Mouse (Mus musculus) MEL (cell line): ENCODE data around the gene D5Ertd579e. TPM values are rescaled to one million over a fixed set of nuclear protein-coding genes. Genes with fewer than 3 reads are reported as not detected.

Source experiments
- DNase-seq: peaks from one replicate; pipeline ENCODE4 v3.0.0; 2011; ENCODE audit warnings: low read depth, low spot score
- H3K27ac ChIP-seq: 2 replicates; pipeline ENCODE4 v1.5.1; 2012; ENCODE audit warnings: low read depth, mild to moderate bottlenecking, control low read depth, low read length, moderate library complexity; ENCODE audit not compliant: control insufficient read depth
- H3K27me3 ChIP-seq, 2 experiments: fragments of 150-350 bp in 1 of 2; sonication (generic) in 1 of 2; 2 replicates each; pipeline ENCODE4 v1.6.1; 2012; ENCODE audit warnings: low read length in 2 of 2, mild to moderate bottlenecking in 2 of 2, improper control_type of control experiment in 1 of 2, moderate library complexity in 1 of 2; ENCODE audit not compliant: insufficient read depth in 2 of 2, control insufficient read depth in 1 of 2
- H3K36me3 ChIP-seq, 2 experiments: 2 replicates each; pipeline ENCODE4 v1.6.1; 2012 to 2014; ENCODE audit warnings: low read length in 2 of 2, improper control_type of control experiment in 1 of 2, inconsistent platforms in 1 of 2, mild to moderate bottlenecking in 1 of 2; ENCODE audit not compliant: insufficient read depth in 2 of 2, control insufficient read depth in 1 of 2
- H3K4me1 ChIP-seq, 2 experiments: fragments of 150-350 bp in 1 of 2; sonication (generic) in 1 of 2; 2 replicates each; pipeline ENCODE4 v1.6.1; 2012; ENCODE audit warnings: low read length in 2 of 2, improper control_type of control experiment in 1 of 2, mild to moderate bottlenecking in 1 of 2; ENCODE audit not compliant: insufficient read depth in 2 of 2, control insufficient read depth in 1 of 2
- H3K4me3 ChIP-seq, 2 experiments: fragments of 150-350 bp in 1 of 2; sonication (generic) in 1 of 2; 2 replicates each; pipeline ENCODE4 v1.5.1; 2012; ENCODE audit warnings: low read depth in 2 of 2, low read length in 2 of 2, mild to moderate bottlenecking in 2 of 2, moderate library complexity in 2 of 2, control low read depth in 1 of 2, improper control_type of control experiment in 1 of 2; ENCODE audit not compliant: control insufficient read depth in 1 of 2, insufficient read depth in 1 of 2
- H3K79me2 ChIP-seq: 2 replicates; pipeline ENCODE4 v1.6.1; 2012; ENCODE audit warnings: mild to moderate bottlenecking, low read length, moderate library complexity; ENCODE audit not compliant: control insufficient read depth, poor library complexity, insufficient read depth
- H3K9ac ChIP-seq: 2 replicates; pipeline ENCODE4 v1.6.1; 2012; ENCODE audit warnings: low read depth, mild to moderate bottlenecking, control low read depth, low read length, moderate library complexity; ENCODE audit not compliant: control insufficient read depth, poor library complexity, severe bottlenecking
- H3K9me3 ChIP-seq: fragments of 150-350 bp; sonication (generic); replicated peaks from 2 replicates; pipeline ENCODE4 v1.6.1; 2012; ENCODE audit warnings: mild to moderate bottlenecking, low read length, improper control_type of control experiment, moderate library complexity; ENCODE audit not compliant: insufficient read depth
- CHD2 ChIP-seq: IDR thresholded peaks from 2 replicates; pipeline ENCODE4 v1.6.1; 2011; ENCODE audit warnings: low read length, improper control_type of control experiment
- E2F4 ChIP-seq: IDR thresholded peaks from 2 replicates; pipeline ENCODE4 v1.6.1; 2011; ENCODE audit warnings: low read depth, low read length, improper control_type of control experiment, borderline replicate concordance
- GABPA ChIP-seq: IDR thresholded peaks from 2 replicates; pipeline ENCODE4 v1.6.1; 2012; ENCODE audit warnings: low read depth, mild to moderate bottlenecking, inconsistent platforms, low read length, improper control_type of control experiment, moderate library complexity
- GATA1 ChIP-seq: IDR thresholded peaks from 2 replicates; pipeline ENCODE4 v1.6.1; 2011; ENCODE audit warnings: low read depth, low read length, improper control_type of control experiment
- HCFC1 ChIP-seq: IDR thresholded peaks from 2 replicates; pipeline ENCODE4 v1.6.1; 2012; ENCODE audit warnings: low read depth, mild to moderate bottlenecking, inconsistent platforms, low read length, improper control_type of control experiment, moderate library complexity
- JUND ChIP-seq: IDR thresholded peaks from 2 replicates; pipeline ENCODE4 v1.6.1; 2011; ENCODE audit warnings: low read depth, mild to moderate bottlenecking, improper control_type of control experiment, low read length
- MEF2A ChIP-seq: IDR thresholded peaks from 2 replicates; pipeline ENCODE4 v1.6.1; 2014; ENCODE audit warnings: low read depth, mild to moderate bottlenecking, inconsistent platforms, low read length, improper control_type of control experiment; ENCODE audit not compliant: poor library complexity, insufficient replicate concordance, severe bottlenecking; ENCODE audit errors: extremely low read depth
- MYB ChIP-seq: IDR thresholded peaks from 2 replicates; pipeline ENCODE4 v1.6.1; 2011; ENCODE audit warnings: mild to moderate bottlenecking, low read depth, low read length, improper control_type of control experiment
- MYC ChIP-seq: IDR thresholded peaks from 2 replicates; pipeline ENCODE4 v1.6.1; 2011; ENCODE audit warnings: low read depth, mild to moderate bottlenecking, low read length, improper control_type of control experiment, moderate library complexity
- NELFE ChIP-seq: IDR thresholded peaks from 2 replicates; pipeline ENCODE4 v1.6.1; 2011; ENCODE audit warnings: low read depth, low read length, improper control_type of control experiment
- NRF1 ChIP-seq: IDR thresholded peaks from 2 replicates; pipeline ENCODE4 v1.6.1; 2014; ENCODE audit warnings: low read depth, mild to moderate bottlenecking, inconsistent platforms, low read length, improper control_type of control experiment, moderate library complexity; ENCODE audit not compliant: poor library complexity, insufficient read depth, severe bottlenecking
- POLR2AphosphoS2 ChIP-seq: IDR thresholded peaks from 2 replicates; pipeline ENCODE4 v1.6.1; 2011; ENCODE audit warnings: low read length, improper control_type of control experiment
- POLR2AphosphoS5 ChIP-seq: IDR thresholded peaks from 2 replicates; pipeline ENCODE4 v1.6.1; 2012; ENCODE audit warnings: low read depth, borderline replicate concordance, mild to moderate bottlenecking, inconsistent platforms, low read length, moderate library complexity, mixed read lengths
- RAD21 ChIP-seq: IDR thresholded peaks from 2 replicates; pipeline ENCODE4 v1.6.1; 2011; ENCODE audit warnings: mild to moderate bottlenecking, low read depth, low read length, improper control_type of control experiment
- RCOR1 ChIP-seq: IDR thresholded peaks from 2 replicates; pipeline ENCODE4 v1.6.1; 2012; ENCODE audit warnings: low read depth, mild to moderate bottlenecking, inconsistent platforms, low read length, improper control_type of control experiment
- SIN3A ChIP-seq: IDR thresholded peaks from 2 replicates; pipeline ENCODE4 v1.6.1; 2012; ENCODE audit warnings: low read length, improper control_type of control experiment, inconsistent platforms
- SMC3 ChIP-seq: IDR thresholded peaks from 2 replicates; pipeline ENCODE4 v1.6.1; 2011; ENCODE audit warnings: low read depth, low read length, improper control_type of control experiment
- TAL1 ChIP-seq: IDR thresholded peaks from 2 replicates; pipeline ENCODE4 v1.6.1; 2012; ENCODE audit warnings: mild to moderate bottlenecking, inconsistent platforms, low read length, moderate library complexity, mixed read lengths
- TCF12 ChIP-seq: IDR thresholded peaks from 2 replicates; pipeline ENCODE4 v1.6.1; 2014; ENCODE audit warnings: low read depth, mild to moderate bottlenecking, inconsistent platforms, low read length, improper control_type of control experiment, moderate library complexity
- UBTF ChIP-seq: IDR thresholded peaks from 2 replicates; pipeline ENCODE4 v1.6.1; 2012; ENCODE audit warnings: low read depth, mild to moderate bottlenecking, inconsistent platforms, low read length, improper control_type of control experiment, moderate library complexity, borderline replicate concordance; ENCODE audit not compliant: insufficient read depth
- USF1 ChIP-seq: IDR thresholded peaks from 2 replicates; pipeline ENCODE4 v1.6.1; 2014; ENCODE audit warnings: low read depth, mild to moderate bottlenecking, inconsistent platforms, low read length, improper control_type of control experiment, moderate library complexity
- ZKSCAN1 ChIP-seq: IDR thresholded peaks from 2 replicates; pipeline ENCODE4 v1.6.1; 2012; ENCODE audit warnings: low read depth, mild to moderate bottlenecking, inconsistent platforms, low read length, improper control_type of control experiment, moderate library complexity
- ZMIZ1 ChIP-seq: IDR thresholded peaks from 2 replicates; pipeline ENCODE4 v1.6.1; 2012; ENCODE audit warnings: low read depth, mild to moderate bottlenecking, inconsistent platforms, low read length, improper control_type of control experiment, moderate library complexity
- polyA plus RNA-seq, 2 experiments: library from polyadenylated mRNA; stranded (reverse) in 1 of 2; unstranded in 1 of 2; fragments of >175 nt in 1 of 2; fragments of >200 nt in 1 of 2; gene quantifications; 2 replicates each; pipeline versions ENCODE4 v1.2.1 to v1.2.4; 2012; ENCODE audit warnings: low replicate concordance in 2 of 2, low read depth in 1 of 2; ENCODE audit not compliant: insufficient read length in 2 of 2, insufficient read depth in 1 of 2, missing spikeins in 1 of 2
- total RNA-seq: library from RNA; depleted of rRNA; stranded (reverse); fragments of 300-350 nt; gene quantifications from 2 replicates; pipeline ENCODE4 v1.2.3, GENCODE M21; 2012

The D5Ertd579e gene
- total and polyA plus RNA-seq, 3 experiments: 15.9 to 31.1 TPM; not detected in 1

- Histone ChIP-seq H3K4me1 (peaks cover 5 to 15% of the 10 kb centered on the region in 2 experiments), H3K9ac (no peak overlapping the region), H3K27me3 (no peaks in the 10 kb centered on the region), H3K27ac (no peak overlapping the region), H3K4me3 (no peak overlapping the region), H3K79me2 (no peaks in the 10 kb centered on the region), H3K36me3 (peaks cover 0 to 18% of the 10 kb centered on the region in 2 experiments; a peak in 2 of 4 replicates), H3K9me3 (no peaks in the 10 kb centered on the region)
- TF ChIP-seq UBTF (no peak), TCF12 (no peak), ZKSCAN1 (no peak), USF1 (no peak), CHD2 (no peak), MEF2A (no peak), JUND (no peak), TAL1 (no peak), MYC (no peak), GATA1 (no peak), MYB (no peak), E2F4 (no peak), RAD21 (no peak), HCFC1 (no peak), NRF1 (no peak), NELFE (no peak), SMC3 (no peak), POLR2AphosphoS2 (no peak)
- DNase-seq: no peak
These were observed 125.1 kb downstream of the D5Ertd579e start for GRCm38 (mm10) chr5:36570546-36571245.

- Histone ChIP-seq H3K9ac (no peak overlapping the region), H3K36me3 (peaks cover 0 to 18% of the 10 kb centered on the region in 2 experiments; a peak in 2 of 4 replicates), H3K27ac (no peak overlapping the region), H3K27me3 (no peaks in the 10 kb centered on the region), H3K9me3 (no peaks in the 10 kb centered on the region), H3K79me2 (no peaks in the 10 kb centered on the region), H3K4me3 (no peak overlapping the region), H3K4me1 (peaks cover 5 to 15% of the 10 kb centered on the region in 2 experiments)
- no peak for DNase-seq
- no peak for TF ChIP-seq SIN3A
- no peak for TF ChIP-seq ZMIZ1
- TF ChIP-seq RCOR1: no peak
- no peak for TF ChIP-seq POLR2AphosphoS5
- TF ChIP-seq GABPA: no peak
- TF ChIP-seq USF1: no peak
- TF ChIP-seq JUND: no peak
- no peak for TF ChIP-seq UBTF
These were observed 125.7 kb downstream of the D5Ertd579e start for GRCm38 (mm10) chr5:36570098-36570497.
